Mouse (Mus musculus) neural tube, embryonic 15.5 days (tissue): ENCODE measurements at regions not wholly inside any gene's neighbourhood (a gene's known extent, or its start where the extent isn't known, plus 50 kb on each side); places are given as distances from the start of the nearest gene placed in this dataset.

Source experiments
- ATAC-seq: fragments of 200-750 bp; cut with Nextera tagmentation; 2 replicates; pipeline ENCODE4 v1.8.0; 2017; ENCODE audit warnings: mild to moderate bottlenecking, moderate TSS enrichment, moderate library complexity; ENCODE audit not compliant: low FRiP score
- H3K27ac ChIP-seq: fragments of 300-500 bp; sonication (generic); replicated peaks from 2 replicates; pipeline ENCODE4 v1.5.1; 2015; ENCODE audit warnings: mild to moderate bottlenecking, inconsistent platforms
- H3K27me3 ChIP-seq: fragments of 300-500 bp; sonication (generic); replicated peaks from 2 replicates; pipeline ENCODE4 v1.6.1; 2015; ENCODE audit warnings: inconsistent platforms
- H3K36me3 ChIP-seq: fragments of 300-500 bp; sonication (generic); 2 replicates; pipeline ENCODE4 v1.6.1; 2015; ENCODE audit warnings: inconsistent platforms
- H3K4me1 ChIP-seq: fragments of 300-500 bp; sonication (generic); 2 replicates; pipeline ENCODE4 v1.6.1; 2015; ENCODE audit warnings: inconsistent platforms
- H3K4me2 ChIP-seq: fragments of 300-500 bp; sonication (generic); 2 replicates; pipeline ENCODE4 v1.6.1; 2015; ENCODE audit warnings: inconsistent platforms, mild to moderate bottlenecking, moderate library complexity
- H3K4me3 ChIP-seq: fragments of 300-500 bp; sonication (generic); replicated peaks from 2 replicates; pipeline ENCODE4 v1.5.1; 2015; ENCODE audit warnings: mild to moderate bottlenecking, inconsistent platforms
- H3K9ac ChIP-seq: fragments of 300-500 bp; sonication (generic); replicated peaks from 2 replicates; pipeline ENCODE4 v1.6.1; 2015; ENCODE audit warnings: mild to moderate bottlenecking, inconsistent platforms
- H3K9me3 ChIP-seq: fragments of 300-500 bp; sonication (generic); replicated peaks from 2 replicates; pipeline ENCODE4 v1.6.1; 2016; ENCODE audit warnings: inconsistent platforms
- WGBS: fragments of 180-500 bp; shearing (Covaris S2); methylation state at CpG from one replicate; pipeline ENCODE4 v1.1.7; 2015; ENCODE audit warnings: mixed read lengths; 5-methylcytosine and 5-hydroxymethylcytosine counted together

DNA sequence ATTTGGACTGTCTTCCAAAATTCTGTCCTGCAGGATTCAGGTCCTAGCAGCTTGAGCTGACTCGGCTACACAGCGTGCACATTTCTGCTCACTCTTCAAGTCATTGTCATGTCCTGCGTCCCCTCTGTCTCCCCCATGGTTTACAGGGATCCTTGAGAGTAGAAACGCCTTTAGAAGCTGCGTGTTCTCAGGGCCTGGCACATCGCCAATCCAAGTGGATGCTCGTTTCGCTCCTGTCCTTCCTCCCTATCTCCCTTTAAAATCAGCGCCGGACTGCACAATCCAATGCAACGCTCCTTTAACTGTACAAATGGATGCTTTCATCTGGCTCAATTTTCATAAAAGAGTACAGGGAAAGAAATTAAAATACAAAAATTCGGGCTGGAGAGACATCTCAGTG, 201.6 kb downstream of the Cdh26 start:
- Histone ChIP-seq H3K27me3 (no peaks in the 10 kb centered on the region), H3K4me3 (no peak overlapping the region), H3K9ac (no peak overlapping the region), H3K36me3 (no peaks in the 10 kb centered on the region), H3K4me1 (peaks cover 32% of the 10 kb centered on the region), H3K9me3 (no peaks in the 10 kb centered on the region), H3K27ac (no peak overlapping the region), H3K4me2 (no peak overlapping the region)
- WGBS, result 61% methylated on average over 12 of the region's 12 CpGs
- ATAC-seq, result no peak

- H3K27me3 ChIP-seq, result no peaks in the 10 kb centered on the region
- ATAC-seq, result peak; percentile 32; the same call in 1 of the 2 replicates
Measured at GRCm38 (mm10) chr2:178632831-178633585, 202.7 kb downstream of the Cdh26 start.

DNA sequence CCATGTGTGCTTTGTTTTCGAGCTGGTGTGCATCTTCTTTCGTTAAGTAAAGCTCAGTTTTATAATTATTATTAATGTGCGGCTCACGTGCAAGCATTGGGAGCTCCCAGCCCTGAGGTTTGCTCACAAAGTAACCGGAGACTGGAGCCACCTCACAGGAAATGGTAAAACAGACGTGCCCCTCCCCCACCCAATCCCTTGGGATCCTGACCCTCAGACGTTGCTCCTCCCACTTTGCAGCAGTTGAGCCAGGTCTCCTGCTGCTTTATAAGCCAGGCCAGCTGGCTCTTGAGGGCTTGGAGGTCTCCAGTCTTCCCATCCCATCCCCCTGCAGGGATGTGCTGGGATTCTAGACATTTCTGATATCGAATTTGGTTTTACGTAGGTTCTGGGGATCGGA, 203.8 kb downstream of the Cdh26 start:
- no peaks in the 10 kb centered on the region for H3K9me3 ChIP-seq
- H3K4me1 ChIP-seq, result peaks cover 20% of the 10 kb centered on the region
- no peak overlapping the region for H3K4me3 ChIP-seq
- 46% methylated on average over 10 of the region's 10 CpGs for WGBS
- no peaks in the 10 kb centered on the region for H3K36me3 ChIP-seq
- H3K27ac ChIP-seq, result no peak overlapping the region
- H3K4me2 ChIP-seq, result no peak overlapping the region
- no peak overlapping the region for H3K9ac ChIP-seq
- ATAC-seq, result no peak
- no peaks in the 10 kb centered on the region for H3K27me3 ChIP-seq

More at GRCm38 (mm10) chr2:178632831-178633585, 202.7 kb downstream of the Cdh26 start:
- H3K9ac ChIP-seq, result no peak overlapping the region
- no peaks in the 10 kb centered on the region for H3K36me3 ChIP-seq
- H3K4me3 ChIP-seq, result no peak overlapping the region
- peaks cover 27% of the 10 kb centered on the region for H3K4me1 ChIP-seq
- H3K9me3 ChIP-seq, result no peaks in the 10 kb centered on the region
- no peak overlapping the region for H3K4me2 ChIP-seq
- no peak overlapping the region for H3K27ac ChIP-seq
- WGBS, result 71% methylated on average over 13 of the region's 13 CpGs

DNA sequence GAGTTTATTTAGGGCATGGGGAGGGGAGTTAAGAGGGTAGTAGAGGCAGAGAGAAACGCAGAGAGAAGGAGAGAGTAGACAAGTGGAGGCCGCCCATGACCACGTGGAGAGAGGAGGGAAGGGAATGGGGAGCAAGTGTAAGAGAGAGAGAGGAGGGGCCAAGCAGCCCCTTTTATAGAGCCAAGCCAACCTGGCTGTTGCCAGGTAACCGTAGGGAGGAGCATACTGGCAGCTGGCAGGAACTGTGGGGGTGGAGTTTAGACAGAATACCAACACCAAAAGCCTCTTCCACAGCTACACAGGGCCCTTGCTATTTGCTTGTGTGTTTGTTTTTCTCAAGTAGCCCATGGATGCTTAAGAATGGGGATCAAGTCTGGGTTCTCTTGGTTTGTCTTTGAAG, 205.4 kb downstream of the Cdh26 start:
- Histone ChIP-seq H3K4me2 (no peak overlapping the region), H3K9me3 (no peaks in the 10 kb centered on the region), H3K27ac (no peak overlapping the region), H3K4me3 (no peak overlapping the region), H3K9ac (no peak overlapping the region), H3K27me3 (no peaks in the 10 kb centered on the region), H3K4me1 (peaks cover 20% of the 10 kb centered on the region), H3K36me3 (no peaks in the 10 kb centered on the region)
- ATAC-seq, result peak; percentile 48; the same call in 1 of the 2 replicates
- WGBS, result 26% methylated on average over 4 of the region's 4 CpGs

DNA sequence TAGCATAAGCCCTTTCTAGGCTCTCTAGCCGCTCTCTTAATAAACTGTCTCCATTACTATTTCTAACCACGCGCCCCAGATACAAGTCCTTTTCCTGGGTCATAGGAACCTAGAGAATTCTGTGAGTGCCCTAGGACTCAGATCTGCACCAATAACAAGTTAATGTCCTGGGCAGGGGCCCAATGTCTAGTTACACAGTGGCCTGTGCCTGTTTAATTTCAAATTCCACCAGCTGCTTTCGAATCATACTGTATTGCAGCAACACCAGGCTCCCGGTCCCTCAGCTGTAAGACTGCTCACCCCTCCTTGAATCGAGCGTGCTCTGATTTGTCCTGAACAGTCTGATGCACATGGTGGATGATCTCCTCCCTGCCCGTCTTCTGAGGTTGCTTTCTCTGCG, 206.6 kb downstream of the Cdh26 start:
- Histone ChIP-seq H3K4me1 (peaks cover 20% of the 10 kb centered on the region), H3K9ac (no peak overlapping the region), H3K27ac (no peak overlapping the region), H3K4me2 (no peak overlapping the region), H3K36me3 (no peaks in the 10 kb centered on the region), H3K27me3 (no peaks in the 10 kb centered on the region), H3K9me3 (no peaks in the 10 kb centered on the region), H3K4me3 (no peak overlapping the region)
- no peak for ATAC-seq
- whole genome bisulfite sequencing, result 95% methylated on average over 9 of the region's 9 CpGs

- Histone ChIP-seq H3K36me3 (no peaks in the 10 kb centered on the region), H3K9me3 (no peaks in the 10 kb centered on the region), H3K27me3 (no peaks in the 10 kb centered on the region), H3K4me2 (no peak overlapping the region), H3K4me3 (no peak overlapping the region), H3K27ac (no peak overlapping the region), H3K4me1 (peaks cover 4% of the 10 kb centered on the region; the same call in 1 of the 2 replicates), H3K9ac (no peak overlapping the region)
- ATAC-seq, result no peak
- WGBS, result 32% methylated on average over 16 of the region's 16 CpGs
Measured at GRCm38 (mm10) chr2:178642137-178643052, 212.1 kb downstream of the Cdh26 start.

- no peak for ATAC-seq
- H3K4me2 ChIP-seq, result no peak overlapping the region
- peaks cover 4% of the 10 kb centered on the region; the same call in 1 of the 2 replicates for H3K4me1 ChIP-seq
- no peaks in the 10 kb centered on the region for H3K9me3 ChIP-seq
- 56% methylated on average over 11 of the region's 11 CpGs for WGBS
- H3K27me3 ChIP-seq, result no peaks in the 10 kb centered on the region
- H3K9ac ChIP-seq, result no peak overlapping the region
- H3K36me3 ChIP-seq, result no peaks in the 10 kb centered on the region
- H3K27ac ChIP-seq, result no peak overlapping the region
- H3K4me3 ChIP-seq, result no peak overlapping the region
Measured at GRCm38 (mm10) chr2:178643053-178643402, 212.7 kb downstream of the Cdh26 start.

DNA sequence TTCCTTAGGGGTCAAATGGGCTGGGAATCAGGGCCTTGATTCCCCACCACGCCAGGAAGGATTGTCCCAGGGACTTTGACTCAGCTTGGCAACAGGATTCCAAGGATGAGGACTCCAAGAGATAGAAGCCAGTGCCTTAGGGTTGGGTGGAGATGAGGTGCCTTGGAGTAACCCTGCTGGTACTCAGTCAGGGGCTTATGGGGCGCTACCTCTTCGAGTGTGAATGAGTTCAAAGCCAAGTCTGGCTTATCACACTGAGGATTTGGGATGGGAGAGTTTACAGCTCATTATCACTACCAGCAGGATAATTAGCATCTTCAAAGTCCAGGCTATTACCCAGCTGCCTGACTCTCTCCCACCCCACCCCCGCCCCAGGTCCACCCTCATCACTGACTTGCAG, 213.5 kb downstream of the Cdh26 start:
- peaks cover 4% of the 10 kb centered on the region; the same call in 1 of the 2 replicates for H3K4me1 ChIP-seq
- no peaks in the 10 kb centered on the region for H3K36me3 ChIP-seq
- no peak for ATAC-seq
- no peak overlapping the region for H3K4me2 ChIP-seq
- no peaks in the 10 kb centered on the region for H3K9me3 ChIP-seq
- H3K9ac ChIP-seq, result no peak overlapping the region
- no peaks in the 10 kb centered on the region for H3K27me3 ChIP-seq
- no peak overlapping the region for H3K4me3 ChIP-seq
- 32% methylated on average over 4 of the region's 4 CpGs for WGBS
- no peak overlapping the region for H3K27ac ChIP-seq

DNA sequence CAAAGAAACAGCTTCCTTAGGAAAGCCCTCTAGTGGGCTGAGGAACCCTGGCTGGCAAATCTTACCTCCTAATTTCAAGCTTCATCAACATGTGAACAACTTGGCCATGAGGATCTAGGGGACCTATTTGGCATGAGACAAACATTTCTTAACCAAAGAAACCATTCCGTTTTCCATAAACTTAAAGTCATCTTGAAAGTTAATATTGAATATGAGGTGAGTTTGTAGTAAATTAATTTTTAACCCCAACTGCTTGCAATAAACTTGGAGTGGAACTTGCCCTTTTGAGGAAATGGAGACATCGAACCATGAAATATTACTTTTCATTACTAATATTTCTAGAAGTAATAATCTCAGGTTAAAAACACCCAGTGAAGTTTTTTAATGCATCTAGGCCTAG, 229.7 kb downstream of the Cdh26 start:
- H3K4me2 ChIP-seq, result no peak overlapping the region
- 92% methylated on average over 2 of the region's 2 CpGs for WGBS
- ATAC-seq, result no peak
- no peak overlapping the region for H3K9ac ChIP-seq
- no peaks in the 10 kb centered on the region for H3K36me3 ChIP-seq
- H3K27me3 ChIP-seq, result no peaks in the 10 kb centered on the region
- H3K4me1 ChIP-seq, result no peaks in the 10 kb centered on the region
- H3K27ac ChIP-seq, result no peak overlapping the region
- H3K9me3 ChIP-seq, result no peaks in the 10 kb centered on the region
- H3K4me3 ChIP-seq, result no peak overlapping the region

DNA sequence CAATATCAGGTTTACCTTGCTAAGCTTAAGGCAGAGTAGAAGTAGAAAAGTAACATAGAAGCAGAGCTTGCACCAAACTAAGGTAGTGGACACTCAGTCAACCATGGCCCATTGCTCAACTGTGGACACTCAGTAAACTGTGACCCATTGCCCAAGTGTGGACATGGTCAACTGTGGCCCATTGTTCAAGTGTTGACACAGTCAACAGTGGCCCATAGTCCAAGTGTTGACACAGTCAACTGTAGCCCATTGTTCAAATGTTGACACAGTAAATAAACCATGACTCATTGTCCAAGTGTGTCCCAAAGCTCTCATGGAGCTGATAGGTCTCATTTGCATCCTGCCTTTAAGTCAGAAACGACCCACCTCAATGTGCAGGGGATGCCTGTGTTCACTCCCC, 232.1 kb downstream of the Cdh26 start:
- no peaks in the 10 kb centered on the region for H3K4me1 ChIP-seq
- H3K4me3 ChIP-seq, result no peak overlapping the region
- H3K9me3 ChIP-seq, result no peaks in the 10 kb centered on the region
- no peak overlapping the region for H3K27ac ChIP-seq
- 0 out of 2 replicates have a peak, but pooled peaks cover 4% of the 10 kb centered on the region for H3K27me3 ChIP-seq
- no peak overlapping the region for H3K4me2 ChIP-seq
- ATAC-seq, result no peak
- H3K36me3 ChIP-seq, result no peaks in the 10 kb centered on the region
- 53% methylated on average over 1 of the region's 1 CpGs for WGBS
- H3K9ac ChIP-seq, result no peak overlapping the region

DNA sequence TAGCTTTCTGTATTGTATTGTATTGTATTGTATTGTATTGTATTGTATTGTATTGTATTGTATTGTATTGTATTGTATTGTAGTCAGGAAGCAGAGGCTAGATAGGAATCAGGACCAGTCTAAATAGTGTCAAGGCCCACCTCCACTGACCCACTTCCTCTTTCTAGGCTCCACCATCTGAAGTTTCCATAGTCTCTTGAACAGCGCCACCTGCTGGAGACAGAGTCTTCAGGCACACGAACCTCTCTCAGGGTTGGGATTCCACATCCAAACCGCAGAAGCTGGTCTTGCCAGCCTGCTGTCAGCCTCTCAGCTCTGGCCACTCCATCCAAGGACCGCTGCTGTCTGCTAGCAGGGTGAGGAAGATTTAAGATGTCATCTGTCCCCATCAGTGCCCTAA, 234.6 kb downstream of the Cdh26 start:
- Histone ChIP-seq H3K4me2 (no peak overlapping the region), H3K36me3 (no peaks in the 10 kb centered on the region), H3K9me3 (no peaks in the 10 kb centered on the region), H3K27ac (no peak overlapping the region), H3K4me1 (peaks cover 1% of the 10 kb centered on the region), H3K9ac (no peak overlapping the region), H3K27me3 (0 out of 2 replicates have a peak, but pooled peaks cover 6% of the 10 kb centered on the region), H3K4me3 (no peak overlapping the region)
- ATAC-seq, result 0 out of 2 replicates have a peak, but pooled peaks have one; percentile 31
- 14% methylated on average over 4 of the region's 4 CpGs for WGBS

DNA sequence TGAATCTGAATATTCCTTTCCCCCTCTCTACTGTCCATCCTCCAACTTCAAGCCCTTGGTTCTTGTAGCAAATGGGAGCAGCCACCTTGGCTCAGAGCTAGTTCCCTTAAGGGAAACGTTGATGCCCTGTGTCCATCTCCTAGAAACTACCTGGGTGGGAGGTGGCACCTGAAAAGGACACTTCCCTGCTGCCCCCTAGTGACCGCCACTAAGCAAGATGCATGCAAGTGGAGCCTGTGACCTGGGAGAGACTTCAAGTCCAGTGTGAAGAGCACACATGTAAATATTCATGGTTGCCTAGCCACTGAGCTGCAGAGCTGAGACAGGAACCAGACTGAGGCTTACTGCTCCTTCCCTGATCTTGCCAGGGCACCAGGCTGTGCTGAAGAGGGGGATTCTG, 238.1 kb downstream of the Cdh26 start:
- Histone ChIP-seq H3K27me3 (0 out of 2 replicates have a peak, but pooled peaks cover 6% of the 10 kb centered on the region), H3K36me3 (no peaks in the 10 kb centered on the region), H3K4me1 (peaks cover 18% of the 10 kb centered on the region), H3K9me3 (no peaks in the 10 kb centered on the region), H3K4me3 (no peak overlapping the region), H3K27ac (no peak overlapping the region), H3K4me2 (no peak overlapping the region), H3K9ac (no peak overlapping the region)
- 20% methylated on average over 2 of the region's 2 CpGs for WGBS
- no peak for ATAC-seq
